Mouse (Mus musculus) induced T-regulatory cell, adult 2 months (primary cell): Measurements from ENCODE around the gene Lce1i.
"Not testable (repeated sequence)": the region's sequence is repeated elsewhere in the genome, so short reads cannot be mapped to it uniquely, and the experiment has no call there.

ENCODE experiments used
- DNase-seq: peaks from one replicate; pipeline ENCODE4 v3.0.0-alpha.2; 2012; ENCODE audit warnings: low read depth

Gene Lce1i

GRCm38 (mm10) chr3:92778799-92779198, at the start of gene Lce1i:
Gene Lce1i (minus strand): TSS chr3:92778899.
- no peak for DNase-seq

- DNase-seq, result no peak
These were observed 48.4 kb upstream of the Lce1i start, which contains the start of gene Kprp for GRCm38 (mm10) chr3:92827108-92827507. Gene Kprp (minus strand): TSS chr3:92827247.

GRCm38 (mm10) chr3:92825808-92826207, 47.1 kb upstream of the Lce1i start:
- no peak for DNase-seq

GRCm38 (mm10) chr3:92816036-92816435, 37.3 kb upstream of the Lce1i start:
- DNase-seq, result not testable (repeated sequence)

GRCm38 (mm10) chr3:92815581-92815980, 36.9 kb upstream of the Lce1i start:
- DNase-seq, result no peak

- no peak for DNase-seq
These were observed 29.1 kb upstream of the Lce1i start, which contains the start of gene Lce1k for GRCm38 (mm10) chr3:92807791-92808190. Gene Lce1k (minus strand): TSS chr3:92807891.

- DNase-seq, result no peak
These were observed 11.7 kb upstream of the Lce1i start, which contains the start of gene Lce1j for GRCm38 (mm10) chr3:92790414-92790813. Gene Lce1j (minus strand): TSS chr3:92790514.

GRCm38 (mm10) chr3:92771573-92771972, 7.1 kb downstream of the Lce1i start:
- no peak for DNase-seq

- DNase-seq, result no peak
These were observed 13.7 kb downstream of the Lce1i start, which contains the start of gene Lce1h for GRCm38 (mm10) chr3:92764965-92765364. Gene Lce1h (minus strand): TSS chr3:92765065.

GRCm38 (mm10) chr3:92753197-92753596, 25.5 kb downstream of the Lce1i start:
- no peak for DNase-seq

- no peak for DNase-seq
These were observed 26.5 kb downstream of the Lce1i start, which contains the start of gene Lce1g for GRCm38 (mm10) chr3:92752238-92752637. Gene Lce1g (minus strand): TSS chr3:92752338.

GRCm38 (mm10) chr3:92738996-92739395, 39.7 kb downstream of the Lce1i start, which contains the start of gene Gm38119:
Gene Gm38119 (minus strand): TSS chr3:92739096.
- DNase-seq, result no peak
